Mouse (Mus musculus): Measurements from ENCODE around the gene Rab3d. TPM values are rescaled to one million over a fixed set of nuclear protein-coding genes. Genes with fewer than 3 reads are reported as not detected.

Rab3d gene
- total RNA-seq, 2 experiments from 2014 or later: 13.5 to 16.1 TPM

GRCm38 (mm10) chr9:21944267-21944666, 26.3 kb upstream of the Rab3d start:
- intact Hi-C loops (cut with DNase I): no loop called here
- DNase-seq (ENCODE audit: low spot score in 2 of 2): no peak

- intact Hi-C loops (cut with DNase I): no loop called here
- no peak for DNase-seq (ENCODE audit: low spot score in 2 of 2)
These were observed 25.6 kb upstream of the Rab3d start for GRCm38 (mm10) chr9:21943638-21944037.

GRCm38 (mm10) chr9:21943046-21943445, 25.1 kb upstream of the Rab3d start:
- intact Hi-C loops (cut with DNase I): no loop called here
- no peak for DNase-seq (ENCODE audit: low spot score in 2 of 2)

- DNase-seq (ENCODE audit: low spot score in 2 of 2): no peak
- intact Hi-C loops (cut with DNase I): no loop called here
These were observed 20.4 kb upstream of the Rab3d start for GRCm38 (mm10) chr9:21938234-21938855.

- intact Hi-C loops (cut with DNase I): loop anchor here (2.0 kb wide), 1 partner anchor 15 kb away; no protein-coding TSS in a partner anchor
- no peak for DNase-seq (ENCODE audit: low spot score in 2 of 2)
These were observed 19.8 kb upstream of the Rab3d start for GRCm38 (mm10) chr9:21937711-21938175.

GRCm38 (mm10) chr9:21936692-21937570, 18.9 kb upstream of the Rab3d start, which contains the start of gene Plppr2:
TSS of gene Plppr2 (plus strand) at chr9:21937033.
- intact Hi-C loops (cut with DNase I): loop anchor here (2.0 kb wide), 1 partner anchor 16 kb away; no protein-coding TSS in a partner anchor
- DNase-seq (ENCODE audit: low spot score in 2 of 2): peak; percentile 96 to 97

GRCm38 (mm10) chr9:21935466-21936131, 17.6 kb upstream of the Rab3d start:
- intact Hi-C loops (cut with DNase I): loop anchor here (2.0 kb wide), 1 partner anchor 17 kb away; no protein-coding TSS in a partner anchor

GRCm38 (mm10) chr9:21934021-21934420, 16.0 kb upstream of the Rab3d start:
- intact Hi-C loops (cut with DNase I): no loop called here
- no peak for DNase-seq (ENCODE audit: low spot score in 2 of 2)

More at GRCm38 (mm10) chr9:21935466-21936131, 17.6 kb upstream of the Rab3d start:
- DNase-seq (ENCODE audit: low spot score in 2 of 2): no peak

GRCm38 (mm10) chr9:21932445-21933137, 14.6 kb upstream of the Rab3d start:
- DNase-seq (ENCODE audit: low spot score in 2 of 2): no peak
- intact Hi-C loops (cut with DNase I): no loop called here

GRCm38 (mm10) chr9:21932006-21932405, 14.0 kb upstream of the Rab3d start:
- DNase-seq (ENCODE audit: low spot score in 2 of 2): no peak
- intact Hi-C loops (cut with DNase I): no loop called here

- DNase-seq (ENCODE audit: low spot score in 2 of 2): no peak
- intact Hi-C loops (cut with DNase I): no loop called here
These were observed 11.2 kb upstream of the Rab3d start for GRCm38 (mm10) chr9:21929208-21929607.

GRCm38 (mm10) chr9:21927208-21927753, 9.3 kb upstream of the Rab3d start, which contains the start of the genes Ccdc159 and Tmem205:
TSS of gene Ccdc159 (plus strand) at chr9:21927471.
TSS of gene Tmem205 (minus strand) at chr9:21927556.
- intact Hi-C loops (cut with DNase I): no loop called here
- DNase-seq (ENCODE audit: low spot score in 2 of 2): peak; percentile 93 to 94

- intact Hi-C loops (cut with DNase I): no loop called here
- no peak for DNase-seq (ENCODE audit: low spot score in 2 of 2)
These were observed 8.8 kb upstream of the Rab3d start for GRCm38 (mm10) chr9:21926784-21927183.

- DNase-seq (ENCODE audit: low spot score in 2 of 2): no peak
- intact Hi-C loops (cut with DNase I): no loop called here
These were observed 8.2 kb upstream of the Rab3d start for GRCm38 (mm10) chr9:21926155-21926554.

GRCm38 (mm10) chr9:21925506-21925905, 7.5 kb upstream of the Rab3d start:
- no peak for DNase-seq (ENCODE audit: low spot score in 2 of 2)
- intact Hi-C loops (cut with DNase I): no loop called here

GRCm38 (mm10) chr9:21925034-21925433, 7.0 kb upstream of the Rab3d start:
- intact Hi-C loops (cut with DNase I): no loop called here
- no peak for DNase-seq (ENCODE audit: low spot score in 2 of 2)

GRCm38 (mm10) chr9:21924099-21924493, 6.1 kb upstream of the Rab3d start:
- DNase-seq (ENCODE audit: low spot score in 2 of 2): no peak
- intact Hi-C loops (cut with DNase I): no loop called here

GRCm38 (mm10) chr9:21923490-21924098, 5.6 kb upstream of the Rab3d start:
- intact Hi-C loops (cut with DNase I): no loop called here
- DNase-seq (ENCODE audit: low spot score in 2 of 2): no peak

- no peak for DNase-seq (ENCODE audit: low spot score in 2 of 2)
- intact Hi-C loops (cut with DNase I): no loop called here
These were observed 5.0 kb upstream of the Rab3d start for GRCm38 (mm10) chr9:21923036-21923435.
